In genomic region chrX:93928794-93929193, GRCm38 (mm10) we compare ENCODE assay signal across 24 mouse cellular contexts. TPM values are rescaled to one million over a fixed set of nuclear protein-coding genes. Genes with fewer than 3 reads are reported as not detected.
DNase-seq lines count a peak whose midpoint lies in the region; ATAC-seq and TF ChIP-seq lines count a peak whose summit lies in the region.
"Had no signal": no experiment of that assay in that cellular context is flagged by ENCODE, and none has a peak within 500 bp of the region (broad histone marks: within the 10 kb centered on the region; RNA-seq: fewer than 3 reads in every experiment).

No protein-coding gene starts in this region.

- TF ChIP-seq POLR2A in kidney, adult 2 months (IDR thresholded peaks at IDR 0.05; ENCODE audit: low read depth, low read length), result no peak

- no peak for TF ChIP-seq CTCF in kidney, adult 2 months (conservative IDR thresholded peaks at IDR 0.05; ENCODE audit: insufficient read depth, insufficient read length, low read depth, low read length)
- no peak for TF ChIP-seq CTCF in liver, embryonic 14.5 days (IDR thresholded peaks at IDR 0.05; ENCODE audit: low read depth)
- no peak for TF ChIP-seq CTCF in stomach, postnatal 0 days (IDR thresholded peaks at IDR 0.05; ENCODE audit: low read depth)

- no peak overlapping the region for H3K9ac ChIP-seq in intestine, embryonic 15.5 days
- H3K9ac ChIP-seq in liver, embryonic 14.5 days (replicated peaks), result peak overlapping the region; percentile 23; the same call in 1 of the 2 replicates
- no peak overlapping the region for H3K9ac ChIP-seq in stomach, postnatal 0 days (ENCODE audit: low read length)
- H3K9ac ChIP-seq: forebrain, postnatal 0 days; neural tube, embryonic 12.5 days had no signal

- no peaks in the 10 kb centered on the region for H3K4me1 ChIP-seq in kidney, adult 2 months (ENCODE audit: control insufficient read depth, insufficient read depth, low read length)
- H3K4me1 ChIP-seq in intestine, embryonic 15.5 days (replicated peaks), result no peaks in the 10 kb centered on the region
- H3K4me1 ChIP-seq in liver, embryonic 14.5 days (replicated peaks; ENCODE audit: control insufficient read depth in 2 of 2, insufficient read depth in 2 of 2, low read length in 1 of 2), result peaks cover 26 to 27% of the 10 kb centered on the region in 2 experiments
- no peaks in the 10 kb centered on the region for H3K4me1 ChIP-seq in stomach, postnatal 0 days (replicated peaks; ENCODE audit: control insufficient read depth, insufficient read depth)
- H3K4me1 ChIP-seq: embryonic facial prominence, embryonic 10.5 days; midbrain, embryonic 10.5 days; neural tube, embryonic 12.5 days had no signal

- peak; percentile 87 for TF ChIP-seq EP300 in liver, embryonic 14.5 days (IDR thresholded peaks at IDR 0.05; ENCODE audit: low read depth)
- TF ChIP-seq EP300 in stomach, postnatal 0 days (optimal IDR thresholded peaks at IDR 0.05), result no peak

- H3K9me3 ChIP-seq in intestine, embryonic 15.5 days, result no peaks in the 10 kb centered on the region
- H3K9me3 ChIP-seq in liver, embryonic 14.5 days (ENCODE audit: control insufficient read depth, low read length), result no peaks in the 10 kb centered on the region
- no peaks in the 10 kb centered on the region for H3K9me3 ChIP-seq in stomach, postnatal 0 days (ENCODE audit: control insufficient read depth, low read length)
- H3K9me3 ChIP-seq: embryonic facial prominence, embryonic 10.5 days; midbrain, embryonic 10.5 days; neural tube, embryonic 12.5 days had no signal

- H3K4me2 ChIP-seq in intestine, embryonic 15.5 days (replicated peaks), result no peak overlapping the region
- peak overlapping the region; percentile 50 for H3K4me2 ChIP-seq in liver, embryonic 14.5 days (ENCODE audit: low read depth)
- H3K4me2 ChIP-seq in stomach, postnatal 0 days (replicated peaks; ENCODE audit: low read depth), result no peak overlapping the region
- H3K4me2 ChIP-seq: neural tube, embryonic 12.5 days had no signal

- H3K4me3 ChIP-seq in kidney, adult 2 months (ENCODE audit: insufficient read depth, low read depth, low read length), result no peak overlapping the region
- no peak overlapping the region for H3K4me3 ChIP-seq in intestine, embryonic 15.5 days (replicated peaks)
- H3K4me3 ChIP-seq in liver, embryonic 14.5 days (ENCODE audit: insufficient read depth in 1 of 2, low read depth in 2 of 2, low read length in 2 of 2), result no peak overlapping the region
- no peak overlapping the region for H3K4me3 ChIP-seq in stomach, postnatal 0 days (ENCODE audit: low read depth, low read length)
- H3K4me3 ChIP-seq: embryonic facial prominence, embryonic 10.5 days; gastrocnemius, adult 2 months; midbrain, embryonic 10.5 days; neural tube, embryonic 12.5 days had no signal

- peak; percentile 22 for DNase-seq in kidney, adult 2 months
- no peak for DNase-seq in kidney, postnatal 10 days
- DNase-seq in liver, embryonic 14.5 days (ENCODE audit: low read depth in 3 of 3, low spot score in 3 of 3), result peak; percentile 52 to 59 (median 53)
- no peak for DNase-seq in stomach, postnatal 0 days (ENCODE audit: low spot score)
- DNase-seq in layer of hippocampus, postnatal 14 days (ENCODE audit: low spot score in 2 of 2), result no peak
- DNase-seq in left cerebral cortex, postnatal 14 days (ENCODE audit: low spot score in 2 of 2), result no peak
- DNase-seq: cerebellum, postnatal 36 days; forebrain, postnatal 0 days; gastrocnemius, adult 2 months; heart, postnatal 4 days; lung, postnatal 10 days; right cerebral cortex, postnatal 14 days; thymus, postnatal 25 days had no signal

- no peaks in the 10 kb centered on the region for H3K36me3 ChIP-seq in kidney, adult 2 months (ENCODE audit: control insufficient read depth, insufficient read depth, low read length)
- no peaks in the 10 kb centered on the region for H3K36me3 ChIP-seq in intestine, embryonic 15.5 days
- H3K36me3 ChIP-seq in liver, embryonic 14.5 days (replicated peaks; ENCODE audit: control insufficient read depth, insufficient read depth, low read depth), result no peaks in the 10 kb centered on the region
- H3K36me3 ChIP-seq in stomach, postnatal 0 days (ENCODE audit: control insufficient read depth, insufficient read depth, low read length), result no peaks in the 10 kb centered on the region
- H3K36me3 ChIP-seq: embryonic facial prominence, embryonic 10.5 days; midbrain, embryonic 10.5 days; neural tube, embryonic 12.5 days had no signal

- H3K27ac ChIP-seq in kidney, adult 2 months (ENCODE audit: insufficient read depth, low read depth, low read length), result no peak overlapping the region
- peak overlapping the region; percentile 40; the same call in 1 of the 2 replicates for H3K27ac ChIP-seq in intestine, embryonic 15.5 days
- H3K27ac ChIP-seq in liver, embryonic 14.5 days, result peak overlapping the region; percentile 76
- no peak overlapping the region for H3K27ac ChIP-seq in stomach, postnatal 0 days (replicated peaks)
- H3K27ac ChIP-seq: embryonic facial prominence, embryonic 10.5 days; gastrocnemius, adult 2 months; kidney, postnatal 0 days; midbrain, embryonic 10.5 days; neural tube, embryonic 12.5 days had no signal

- WGBS in kidney, adult 2 months, result 57% methylated on average over 1 of the region's 1 CpGs
- 50% methylated on average over 1 of the region's 1 CpGs for WGBS in intestine, embryonic 15.5 days
- 24% methylated on average over 1 of the region's 1 CpGs for WGBS in liver, embryonic 14.5 days (ENCODE audit: insufficient replicate concordance)
- 60% methylated on average over 1 of the region's 1 CpGs for WGBS in stomach, postnatal 0 days

- ATAC-seq in intestine, embryonic 15.5 days, result peak; percentile 83
- ATAC-seq in liver, embryonic 14.5 days (ENCODE audit: insufficient read depth), result peak; percentile 93
- ATAC-seq in stomach, postnatal 0 days (ENCODE audit: low FRiP score, low TSS enrichment), result peak; percentile 83
- no peak for ATAC-seq in activated CD4-positive, CD25-positive, alpha-beta regulatory T cell, adult 4 months
- ATAC-seq: forebrain, postnatal 0 days had no signal

- intact Hi-C loops in left cerebral cortex, postnatal 14 days (cut with DNase I), result no loop called here

- H3K27me3 ChIP-seq in kidney, adult 2 months (replicated peaks; ENCODE audit: control insufficient read depth, insufficient read depth, low read length), result no peaks in the 10 kb centered on the region
- H3K27me3 ChIP-seq in intestine, embryonic 15.5 days (replicated peaks), result no peaks in the 10 kb centered on the region
- H3K27me3 ChIP-seq in liver, embryonic 14.5 days (ENCODE audit: control insufficient read depth, insufficient read depth, low read length), result no peaks in the 10 kb centered on the region; the same call in 1 of the 2 replicates
- H3K27me3 ChIP-seq in stomach, postnatal 0 days (ENCODE audit: control insufficient read depth, insufficient read depth, low read length), result no peaks in the 10 kb centered on the region
- H3K27me3 ChIP-seq: CH12.LX; neural tube, embryonic 12.5 days had no signal

RNA-seq across cellular contexts. Expression of gene AU015836, which starts 39.7 kb away (rescaled TPM):
- 0.06 TPM in 1 of 2 replicates, not detected in the other for polyA plus RNA-seq in kidney, adult 2 months (2012; rRNA removed)
- 0.36 and 0.42 TPM in 2 replicates for polyA plus RNA-seq in intestine, embryonic 15.5 days (2015; fragmentation: Nextera tagmentation; extraction: Ambion mirVana)
- polyA plus RNA-seq in liver, embryonic 14.5 days (2012; rRNA removed), result 1.3 and 1.6 TPM in 2 replicates
- polyA plus RNA-seq in liver, embryonic 14.5 days (2014; fragmentation: Nextera tagmentation; extraction: Ambion mirVana), result 0.47 and 0.71 TPM in 2 replicates
- 0.06 and 0.15 TPM in 2 replicates for polyA plus RNA-seq in stomach, postnatal 0 days (2015; fragmentation: Nextera tagmentation; extraction: Ambion mirVana)
- polyA plus RNA-seq in activated CD4-positive, CD25-positive, alpha-beta regulatory T cell, adult 4 months (2017; shearing (Covaris generic)), result not detected
- total RNA-seq in layer of hippocampus, postnatal 14 days (2021), result not detected
- not detected for total RNA-seq in left cerebral cortex, postnatal 14 days (2021)
- total RNA-seq: CH12.LX; forebrain, postnatal 0 days; gastrocnemius, adult 2 months; granulocyte monocyte progenitor cell, adult 5-6 weeks; heart, postnatal 4 days; layer of hippocampus, adult 8-10 months; monocyte, adult 5-6 weeks had no signal
- polyA plus RNA-seq: embryonic facial prominence, embryonic 10.5 days; erythroblast, embryonic 14.5 days; forebrain, postnatal 0 days; neural tube, embryonic 12.5 days had no signal

Comparison
In these comparisons a context has a peak if more than half of its experiments do, and no peak if none do; other contexts are left out.
1. DNase-seq: peak in kidney, adult 2 months (single experiment) and liver, embryonic 14.5 days (3 of 3); none in kidney, postnatal 10 days (single experiment), stomach, postnatal 0 days (single experiment), layer of hippocampus, postnatal 14 days (0 of 2) and left cerebral cortex, postnatal 14 days (0 of 2).
2. H3K27ac ChIP-seq: peak in intestine, embryonic 15.5 days (single experiment) and liver, embryonic 14.5 days (single experiment); none in kidney, adult 2 months (single experiment) and stomach, postnatal 0 days (single experiment).